Mouse (Mus musculus): ENCODE measurements at regions not wholly inside any gene's neighbourhood (a gene's known extent, or its start where the extent isn't known, plus 50 kb on each side); places are given as distances from the start of the nearest gene placed in this dataset.
A peak's percentile ranks its signal among the peaks of the same experiment; 100 is the strongest.

- H3K27ac ChIP-seq = no peak overlapping the region
- H3K27me3 ChIP-seq = no peaks in the 10 kb centered on the region
- no peak overlapping the region for H3K4me2 ChIP-seq
- no peak overlapping the region for H3K9ac ChIP-seq
- WGBS = 83% methylated on average over 4 of the region's 4 CpGs
- no peaks in the 10 kb centered on the region for H3K9me3 ChIP-seq (replicated peaks)
- no peak overlapping the region for H3K4me3 ChIP-seq (replicated peaks)
- no peak for ATAC-seq (replicated peaks; ENCODE audit: low FRiP score)
- peaks cover 6% of the 10 kb centered on the region; the same call in 1 of the 2 replicates for H3K4me1 ChIP-seq
- no peaks in the 10 kb centered on the region for H3K36me3 ChIP-seq
Observed at GRCm38 (mm10) chr8:34533421-34533820, 421.9 kb upstream of the Gm10131 start.

- Histone ChIP-seq H3K4me3 (replicated peaks) (no peak overlapping the region), H3K36me3 (no peaks in the 10 kb centered on the region), H3K27me3 (no peaks in the 10 kb centered on the region), H3K4me1 (peaks cover 6% of the 10 kb centered on the region; the same call in 1 of the 2 replicates), H3K9me3 (replicated peaks) (no peaks in the 10 kb centered on the region), H3K27ac (0 out of 2 replicates have a peak overlapping the region, but pooled peaks have one; percentile 0), H3K4me2 (no peak overlapping the region), H3K9ac (no peak overlapping the region)
- ATAC-seq (replicated peaks; ENCODE audit: low FRiP score) = 0 out of 2 replicates have a peak, but pooled peaks have one; percentile 46
- WGBS = 70% methylated on average over 11 of the region's 11 CpGs
Observed at GRCm38 (mm10) chr8:34530896-34531679, 419.6 kb upstream of the Gm10131 start.

DNA sequence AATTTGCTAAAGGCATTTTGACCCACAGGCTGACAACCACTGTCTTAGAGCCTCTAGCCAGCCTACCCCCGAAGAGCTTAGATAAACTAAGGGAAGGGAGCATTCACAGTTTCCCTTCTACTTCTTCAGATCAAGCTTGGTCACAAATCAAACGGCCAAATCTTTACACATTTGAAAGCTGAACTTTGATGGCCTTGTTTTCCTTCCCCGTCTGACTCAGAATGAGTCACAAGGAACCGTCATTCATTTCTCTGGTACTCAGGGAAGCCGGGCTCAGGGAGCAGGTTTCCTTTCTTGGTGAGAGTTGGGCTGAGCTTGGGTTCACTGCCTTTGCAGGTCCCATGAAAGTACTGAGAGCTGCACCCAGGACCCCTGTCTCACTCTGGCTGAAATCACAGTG is 418.5 kb upstream of the Gm10131 start:
- Histone ChIP-seq H3K4me3 (replicated peaks) (no peak overlapping the region), H3K27me3 (no peaks in the 10 kb centered on the region), H3K4me2 (no peak overlapping the region), H3K36me3 (no peaks in the 10 kb centered on the region), H3K27ac (no peak overlapping the region), H3K9ac (no peak overlapping the region), H3K4me1 (peaks cover 8% of the 10 kb centered on the region), H3K9me3 (replicated peaks) (no peaks in the 10 kb centered on the region)
- no peak for ATAC-seq (replicated peaks; ENCODE audit: low FRiP score)
- WGBS = 41% methylated on average over 5 of the region's 5 CpGs

GRCm38 (mm10) chr8:34529452-34529851 is 417.9 kb upstream of the Gm10131 start:
- Histone ChIP-seq H3K4me1 (peaks cover 11% of the 10 kb centered on the region), H3K27ac (no peak overlapping the region), H3K4me2 (no peak overlapping the region), H3K27me3 (no peaks in the 10 kb centered on the region), H3K9me3 (replicated peaks) (no peaks in the 10 kb centered on the region), H3K9ac (no peak overlapping the region), H3K4me3 (replicated peaks) (no peak overlapping the region), H3K36me3 (no peaks in the 10 kb centered on the region)
- no peak for ATAC-seq (replicated peaks; ENCODE audit: low FRiP score)
- 90% methylated on average over 1 of the region's 1 CpGs for WGBS

GRCm38 (mm10) chr8:34528213-34528612 is 416.7 kb upstream of the Gm10131 start:
- no peak overlapping the region for H3K4me2 ChIP-seq
- peaks cover 11% of the 10 kb centered on the region for H3K4me1 ChIP-seq
- no peak overlapping the region for H3K4me3 ChIP-seq (replicated peaks)
- 79% methylated on average over 3 of the region's 3 CpGs for WGBS
- no peak for ATAC-seq (replicated peaks; ENCODE audit: low FRiP score)
- no peaks in the 10 kb centered on the region for H3K27me3 ChIP-seq
- no peak overlapping the region for H3K27ac ChIP-seq
- H3K9ac ChIP-seq = no peak overlapping the region
- H3K9me3 ChIP-seq (replicated peaks) = no peaks in the 10 kb centered on the region
- H3K36me3 ChIP-seq = no peaks in the 10 kb centered on the region

DNA sequence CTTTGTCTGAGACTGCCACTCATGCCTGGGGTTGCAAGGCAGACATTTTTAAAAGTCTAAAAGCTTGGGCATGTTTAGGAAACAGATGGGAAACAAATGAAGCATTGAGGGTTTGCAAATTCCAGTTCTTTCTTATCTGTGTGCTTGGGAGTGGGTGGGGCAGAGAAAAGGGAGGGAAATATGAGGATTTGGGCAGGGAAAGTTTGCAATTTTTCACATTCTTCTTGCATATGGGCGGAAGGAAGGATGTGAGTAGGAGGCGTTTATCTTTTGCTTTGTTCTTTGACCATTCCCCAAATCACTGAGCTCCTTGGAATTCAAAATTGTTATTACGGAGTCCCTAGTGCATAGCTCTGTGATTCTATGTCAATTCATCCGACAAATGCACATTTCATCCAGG is 413.7 kb upstream of the Gm10131 start:
- Histone ChIP-seq H3K9me3 (replicated peaks) (no peaks in the 10 kb centered on the region), H3K4me2 (no peak overlapping the region), H3K27ac (no peak overlapping the region; the same call in 1 of the 2 replicates), H3K9ac (no peak overlapping the region), H3K4me3 (replicated peaks) (no peak overlapping the region), H3K27me3 (no peaks in the 10 kb centered on the region), H3K4me1 (peaks cover 5% of the 10 kb centered on the region), H3K36me3 (no peaks in the 10 kb centered on the region)
- 45% methylated on average over 4 of the region's 4 CpGs for WGBS
- ATAC-seq (replicated peaks; ENCODE audit: low FRiP score) = no peak

- 79% methylated on average over 3 of the region's 3 CpGs for WGBS
- no peak overlapping the region for H3K4me2 ChIP-seq
- no peaks in the 10 kb centered on the region for H3K9me3 ChIP-seq (replicated peaks)
- ATAC-seq (replicated peaks; ENCODE audit: low FRiP score) = no peak
- H3K27ac ChIP-seq = no peak overlapping the region
- H3K4me3 ChIP-seq (replicated peaks) = no peak overlapping the region
- H3K9ac ChIP-seq = no peak overlapping the region
- peaks cover 5% of the 10 kb centered on the region for H3K4me1 ChIP-seq
- no peaks in the 10 kb centered on the region for H3K27me3 ChIP-seq
- H3K36me3 ChIP-seq = no peaks in the 10 kb centered on the region
Observed at GRCm38 (mm10) chr8:34523849-34524248, 412.3 kb upstream of the Gm10131 start.

DNA sequence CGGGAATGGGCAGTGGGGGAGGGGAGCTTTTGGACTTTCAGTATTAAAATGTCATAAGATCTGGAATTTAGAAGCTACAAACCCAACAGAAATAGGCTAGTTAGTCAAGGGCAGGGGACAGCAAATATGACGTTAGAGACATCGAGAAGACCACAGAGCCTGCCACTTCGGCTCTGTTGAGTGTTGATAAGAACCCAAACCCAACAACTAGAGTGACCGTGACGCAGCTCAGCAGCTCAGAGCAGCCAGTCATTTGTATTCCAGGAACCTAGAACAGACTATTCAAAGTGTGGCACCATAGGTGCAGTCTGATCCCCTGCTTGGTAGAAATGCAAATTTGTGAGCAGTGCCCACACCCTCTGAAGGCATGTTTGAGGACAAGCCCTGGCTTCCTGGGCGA is 409.8 kb upstream of the Gm10131 start:
- Histone ChIP-seq H3K9me3 (replicated peaks) (no peaks in the 10 kb centered on the region), H3K36me3 (no peaks in the 10 kb centered on the region), H3K9ac (no peak overlapping the region), H3K27ac (no peak overlapping the region), H3K4me3 (replicated peaks) (no peak overlapping the region), H3K27me3 (no peaks in the 10 kb centered on the region), H3K4me1 (peaks cover 5% of the 10 kb centered on the region), H3K4me2 (no peak overlapping the region)
- ATAC-seq (replicated peaks; ENCODE audit: low FRiP score) = no peak
- WGBS = 92% methylated on average over 7 of the region's 7 CpGs

GRCm38 (mm10) chr8:34520664-34521063 is 409.1 kb upstream of the Gm10131 start:
- ATAC-seq (replicated peaks; ENCODE audit: low FRiP score) = no peak
- no peaks in the 10 kb centered on the region for H3K27me3 ChIP-seq
- no peak overlapping the region for H3K9ac ChIP-seq
- 0 out of 2 replicates have a peak, but pooled peaks cover 2% of the 10 kb centered on the region for H3K9me3 ChIP-seq (replicated peaks)
- no peak overlapping the region for H3K4me3 ChIP-seq (replicated peaks)
- no peak overlapping the region for H3K4me2 ChIP-seq
- H3K27ac ChIP-seq = no peak overlapping the region
- no peaks in the 10 kb centered on the region for H3K36me3 ChIP-seq
- peaks cover 5% of the 10 kb centered on the region for H3K4me1 ChIP-seq
- 56% methylated on average over 4 of the region's 4 CpGs for WGBS

- no peaks in the 10 kb centered on the region for H3K4me1 ChIP-seq
- no peak for ATAC-seq (replicated peaks; ENCODE audit: low FRiP score)
- WGBS = 45% methylated on average over 4 of the region's 4 CpGs
- no peak overlapping the region for H3K9ac ChIP-seq
- H3K4me2 ChIP-seq = no peak overlapping the region
- H3K9me3 ChIP-seq (replicated peaks) = 0 out of 2 replicates have a peak, but pooled peaks cover 2% of the 10 kb centered on the region
- H3K4me3 ChIP-seq (replicated peaks) = no peak overlapping the region
- H3K27me3 ChIP-seq = no peaks in the 10 kb centered on the region
- no peak overlapping the region for H3K27ac ChIP-seq
- H3K36me3 ChIP-seq = no peaks in the 10 kb centered on the region
Observed at GRCm38 (mm10) chr8:34513459-34514090, 402.0 kb upstream of the Gm10131 start.

- 0 out of 2 replicates have a peak, but pooled peaks have one; percentile 66 for ATAC-seq (replicated peaks; ENCODE audit: low FRiP score)
- H3K9me3 ChIP-seq (replicated peaks) = no peaks in the 10 kb centered on the region
- no peak overlapping the region for H3K27ac ChIP-seq
- peak overlapping the region; percentile 36 for H3K4me2 ChIP-seq
- H3K4me1 ChIP-seq = peaks cover 12% of the 10 kb centered on the region; the same call in 1 of the 2 replicates
- no peak overlapping the region for H3K9ac ChIP-seq
- 24% methylated on average over 15 of the region's 15 CpGs for WGBS
- H3K4me3 ChIP-seq (replicated peaks) = no peak overlapping the region
- no peaks in the 10 kb centered on the region for H3K36me3 ChIP-seq
- H3K27me3 ChIP-seq = no peaks in the 10 kb centered on the region
Observed at GRCm38 (mm10) chr8:34505829-34506555, 394.5 kb upstream of the Gm10131 start.

- no peak overlapping the region for H3K4me2 ChIP-seq
- 81% methylated on average over 7 of the region's 7 CpGs for WGBS
- no peak for ATAC-seq (replicated peaks; ENCODE audit: low FRiP score)
- H3K27me3 ChIP-seq = no peaks in the 10 kb centered on the region
- no peaks in the 10 kb centered on the region for H3K36me3 ChIP-seq
- H3K4me1 ChIP-seq = peaks cover 12% of the 10 kb centered on the region; the same call in 1 of the 2 replicates
- H3K27ac ChIP-seq = no peak overlapping the region
- H3K4me3 ChIP-seq (replicated peaks) = no peak overlapping the region
- H3K9me3 ChIP-seq (replicated peaks) = no peaks in the 10 kb centered on the region
- no peak overlapping the region for H3K9ac ChIP-seq
Observed at GRCm38 (mm10) chr8:34505102-34505501, 393.6 kb upstream of the Gm10131 start.
